Mouse (Mus musculus): ENCODE measurements around the gene Gm18596. TPM values are rescaled to one million over a fixed set of nuclear protein-coding genes. Genes with fewer than 3 reads are reported as not detected.

Gene Gm18596
- total RNA-seq, 4 experiments from 2014 or later = not detected

- no peak for DNase-seq
Measured at GRCm38 (mm10) chr10:77709831-77710230, 32.6 kb downstream of the Gm18596 start.

DNA sequence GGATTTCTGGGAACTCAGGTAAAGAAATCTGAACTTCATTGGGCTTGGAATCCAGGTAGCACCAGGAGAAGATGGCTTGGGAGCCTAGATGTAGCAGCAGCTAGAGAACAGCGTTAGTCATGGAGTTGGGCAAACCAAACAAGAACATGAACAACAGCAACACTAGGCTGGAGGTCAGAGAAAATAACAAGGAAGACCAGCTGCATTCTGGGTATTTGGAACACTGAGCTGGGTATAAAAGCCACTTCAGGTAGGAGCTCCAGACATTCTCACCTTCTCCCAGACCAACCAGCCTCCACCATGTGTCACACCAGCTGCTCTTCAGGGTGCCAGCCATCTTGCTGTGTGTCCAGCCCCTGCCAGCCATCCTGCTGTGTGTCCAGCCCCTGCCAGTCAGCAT is 36.1 kb downstream of the Gm18596 start, which contains the start of gene Gm10272:
Gm10272 (plus strand) TSS at position 301 of the 400 bp plus-strand sequence.
- DNase-seq = no peak

DNA sequence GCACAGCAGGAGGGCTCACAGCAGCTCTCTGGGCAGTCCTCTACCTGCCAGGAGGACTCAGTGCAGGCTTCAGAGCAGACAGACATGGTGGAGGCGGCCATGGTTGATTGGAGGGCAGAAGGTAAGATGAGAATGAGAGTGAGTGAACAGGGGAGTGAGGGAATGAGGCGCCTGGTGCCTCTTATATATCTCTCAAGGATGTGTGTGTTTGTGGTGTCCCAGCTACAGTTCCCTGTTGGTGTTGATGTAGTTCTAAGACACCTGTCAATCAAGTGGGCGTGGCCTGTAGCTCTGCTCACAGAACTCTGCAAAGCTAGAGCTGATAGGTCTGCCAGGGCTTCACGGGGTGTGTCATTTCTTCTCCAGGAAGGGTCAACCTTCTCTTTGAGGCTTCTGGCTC is 45.3 kb downstream of the Gm18596 start, which contains the start of gene Gm9508:
Gm9508 (minus strand) TSS at position 101 of the 400 bp plus-strand sequence.
- no peak for DNase-seq

Other genes starting within 250 kb of the Gm18596 start
- 10 to 100 TPM; 20.4 to 28.8 (median 24.8) TPM for gene Fam207a, start 226.9 kb downstream of the Gm18596 start, total RNA-seq (2022)
- 10 to 100 TPM in 3 of 4 experiments, 1 to 10 TPM in 1; 8.6 to 16.8 (median 13.5) TPM for gene Itgb2, start 212.4 kb downstream of the Gm18596 start, total RNA-seq (2022)
- 100 to 1,000 TPM; 207 to 236 (median 225) TPM for gene Pttg1ip, start 160.9 kb downstream of the Gm18596 start, total RNA-seq (2022)
- 100 to 1,000 TPM in 3 of 4 experiments, 10 to 100 TPM in 1; 98.9 to 125 (median 115) TPM for gene Sumo3, start 136.5 kb downstream of the Gm18596 start, total RNA-seq (2022)
- gene Gm49325, start 136.4 kb downstream of the Gm18596 start, total RNA-seq (2022) = 10 to 100 TPM; 15.2 to 24.8 (median 18.1) TPM
- 10 to 100 TPM; 46.0 to 63.0 (median 53.7) TPM for gene Ube2g2, start 120.4 kb downstream of the Gm18596 start, total RNA-seq (2022)
- 1 to 10 TPM in 1 of 4 experiments, under 1 TPM in 3; 0.15 to 1.4 (median 0.81) TPM for gene Tspear, start 56.1 kb downstream of the Gm18596 start, total RNA-seq (2022)
- not detected for gene Gm19402, start 51.9 kb downstream of the Gm18596 start, total RNA-seq (2022)
- not detected for gene Gm9508, start 45.4 kb downstream of the Gm18596 start, total RNA-seq (2022)
- gene Gm10272, start 36.0 kb downstream of the Gm18596 start, total RNA-seq (2022) = not detected
- gene Gm10024, start 31.2 kb downstream of the Gm18596 start, total RNA-seq (2022) = not detected
- gene Gm10142, start 26.8 kb downstream of the Gm18596 start, total RNA-seq (2022) = not detected
- not detected for gene Krtap12-1, start 22.0 kb downstream of the Gm18596 start, total RNA-seq (2022)
- gene Gm10100, start 16.2 kb downstream of the Gm18596 start, total RNA-seq (2022) = not detected
- gene Gm9736, start 8.7 kb upstream of the Gm18596 start, total RNA-seq (2022) = not detected
- not detected for gene Gm3233, start 17.0 kb upstream of the Gm18596 start, total RNA-seq (2022)
- gene Gm3238, start 28.7 kb upstream of the Gm18596 start, total RNA-seq (2022) = not detected
- not detected for gene Gm7138, start 34.3 kb upstream of the Gm18596 start, total RNA-seq (2022)
- gene Gm3250, start 39.9 kb upstream of the Gm18596 start, total RNA-seq (2022) = not detected
- gene Gm7137, start 45.6 kb upstream of the Gm18596 start, total RNA-seq (2022) = not detected
- not detected for gene Gm9639, start 52.4 kb upstream of the Gm18596 start, total RNA-seq (2022)
- gene Gm19668, start 56.5 kb upstream of the Gm18596 start, total RNA-seq (2022) = not detected
- not detected for gene Gm9507, start 69.2 kb upstream of the Gm18596 start, total RNA-seq (2022)
- gene Gm2696, start 72.0 kb upstream of the Gm18596 start, total RNA-seq (2022) = not detected
- gene Krtap10-4, start 84.5 kb upstream of the Gm18596 start, total RNA-seq (2022) = not detected
- gene Krtap10-10, start 93.3 kb upstream of the Gm18596 start, total RNA-seq (2022) = not detected
- not detected for gene Gm36176, start 104.2 kb upstream of the Gm18596 start, total RNA-seq (2022)
- gene Gm10318, start 110.2 kb upstream of the Gm18596 start, total RNA-seq (2022) = not detected
- not detected for gene Gm3285, start 119.3 kb upstream of the Gm18596 start, total RNA-seq (2022)
- 10 to 100 TPM in 1 of 4 experiments, 1 to 10 TPM in 3; 5.5 to 10.8 (median 7.3) TPM for gene Lrrc3, start 159.9 kb upstream of the Gm18596 start, total RNA-seq (2022)
- gene Trpm2, start 227.9 kb upstream of the Gm18596 start, total RNA-seq (2022) = 10 to 100 TPM in 2 of 4 experiments, 1 to 10 TPM in 2; 2.2 to 10.4 (median 7.6) TPM
- 10 to 100 TPM; 18.8 to 41.2 (median 28.6) TPM for gene 1810043G02Rik, start 235.9 kb upstream of the Gm18596 start, total RNA-seq (2022)